In the genomic region with DNA sequence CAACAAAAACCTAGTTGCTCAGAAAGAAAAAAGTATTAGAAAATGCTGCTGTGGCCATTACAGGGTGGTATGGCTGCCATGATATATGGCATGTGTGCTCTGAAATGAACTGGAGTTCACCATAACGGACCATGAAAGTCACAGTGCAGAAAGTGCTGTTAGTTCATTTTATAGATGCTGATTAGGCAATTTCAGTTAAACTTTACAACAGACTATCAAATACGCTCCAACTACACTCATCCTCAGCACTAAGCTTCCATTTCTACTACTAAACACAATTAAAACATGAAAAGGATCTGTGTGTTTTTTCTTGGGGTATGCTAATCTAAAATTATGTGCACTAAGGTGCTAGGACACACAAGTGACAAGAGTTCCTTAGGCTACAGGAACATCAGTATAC, we compare ENCODE assay signal across 8 mouse cellular contexts.
DNase-seq lines count a peak whose midpoint lies in the region; ATAC-seq and TF ChIP-seq lines count a peak whose summit lies in the region.

No protein-coding gene starts in this region.

- no peaks in the 10 kb centered on the region for H3K36me3 ChIP-seq in heart, postnatal 0 days (replicated peaks; ENCODE audit: control insufficient read depth, insufficient read depth, low read length)
- peaks cover 4% of the 10 kb centered on the region for H3K36me3 ChIP-seq in heart, adult 2 months (ENCODE audit: control insufficient read depth, insufficient read depth, low read length)
- H3K36me3 ChIP-seq in hindbrain, embryonic 16.5 days (ENCODE audit: control insufficient read depth, insufficient read depth, low read length): no peaks in the 10 kb centered on the region
- no peaks in the 10 kb centered on the region for H3K36me3 ChIP-seq in midbrain, embryonic 14.5 days (ENCODE audit: control insufficient read depth, insufficient read depth, low read length)

- TF ChIP-seq POLR2A in heart, adult 2 months (IDR thresholded peaks at IDR 0.05; ENCODE audit: insufficient read depth, low read depth, low read length): no peak
- no peak for TF ChIP-seq POLR2A in bone marrow macrophage, adult 2 months (IDR thresholded peaks at IDR 0.05; ENCODE audit: borderline replicate concordance, low read depth, low read length)

- peak overlapping the region; percentile 97 for H3K4me2 ChIP-seq in heart, postnatal 0 days (ENCODE audit: low read depth, low read length)
- H3K4me2 ChIP-seq in hindbrain, embryonic 16.5 days (ENCODE audit: low read length): peak overlapping the region; percentile 85
- H3K4me2 ChIP-seq in midbrain, embryonic 14.5 days (ENCODE audit: low read length): peak overlapping the region; percentile 73

- no peak for TF ChIP-seq CTCF in heart, postnatal 0 days (IDR thresholded peaks at IDR 0.05; ENCODE audit: low read depth)
- TF ChIP-seq CTCF in heart, adult 2 months (IDR thresholded peaks at IDR 0.05): no peak
- TF ChIP-seq CTCF in bone marrow macrophage, adult 2 months (IDR thresholded peaks at IDR 0.05; ENCODE audit: low read depth, low read length): no peak

- H3K27me3 ChIP-seq in heart, postnatal 0 days (ENCODE audit: control insufficient read depth, insufficient read depth, low read length): no peaks in the 10 kb centered on the region
- no peaks in the 10 kb centered on the region for H3K27me3 ChIP-seq in heart, adult 2 months (ENCODE audit: control insufficient read depth, insufficient read depth, low read length)
- no peaks in the 10 kb centered on the region for H3K27me3 ChIP-seq in hindbrain, embryonic 16.5 days (replicated peaks; ENCODE audit: control insufficient read depth, insufficient read depth, low read length)
- H3K27me3 ChIP-seq in midbrain, embryonic 14.5 days (ENCODE audit: control insufficient read depth, insufficient read depth, low read length): no peaks in the 10 kb centered on the region

- TF ChIP-seq EP300 in heart, postnatal 0 days (IDR thresholded peaks at IDR 0.05; ENCODE audit: low read depth): no peak
- no peak for TF ChIP-seq EP300 in heart, adult 2 months (IDR thresholded peaks at IDR 0.05; ENCODE audit: insufficient read depth, low read depth, low read length)

- no peak overlapping the region for H3K27ac ChIP-seq in heart, postnatal 0 days (ENCODE audit: low read depth)
- H3K27ac ChIP-seq in heart, adult 2 months: no peak overlapping the region
- H3K27ac ChIP-seq in bone marrow macrophage, adult 2 months (ENCODE audit: insufficient read depth, low read depth, low read length): no peak overlapping the region
- no peak overlapping the region for H3K27ac ChIP-seq in hindbrain, embryonic 16.5 days (ENCODE audit: low read depth, low read length)
- H3K27ac ChIP-seq in midbrain, embryonic 14.5 days (replicated peaks; ENCODE audit: low read depth, low read length): no peak overlapping the region

- H3K9me3 ChIP-seq in heart, postnatal 0 days (replicated peaks; ENCODE audit: control insufficient read depth, low read length): no peaks in the 10 kb centered on the region
- no peaks in the 10 kb centered on the region for H3K9me3 ChIP-seq in hindbrain, embryonic 16.5 days (ENCODE audit: control insufficient read depth, low read length)
- no peaks in the 10 kb centered on the region for H3K9me3 ChIP-seq in midbrain, embryonic 14.5 days (ENCODE audit: control insufficient read depth, low read length)

- peak overlapping the region; percentile 98 for H3K4me3 ChIP-seq in heart, postnatal 0 days (ENCODE audit: low read depth, low read length)
- H3K4me3 ChIP-seq in heart, adult 2 months: no peak overlapping the region
- H3K4me3 ChIP-seq in bone marrow macrophage, adult 2 months (ENCODE audit: insufficient read depth, low read length): peak overlapping the region; percentile 85
- H3K4me3 ChIP-seq in hindbrain, embryonic 16.5 days (ENCODE audit: low read length): peak overlapping the region; percentile 81
- peak overlapping the region; percentile 88 for H3K4me3 ChIP-seq in midbrain, embryonic 14.5 days (replicated peaks; ENCODE audit: low read depth, low read length)

- DNase-seq in heart, postnatal 0 days (ENCODE audit: low spot score): no peak
- DNase-seq in heart, adult 2 months: no peak
- no peak for DNase-seq in midbrain, embryonic 14.5 days
- DNase-seq in right cerebral cortex, postnatal 4 days: no peak
- no peak for DNase-seq in lung, postnatal 10 days

- 71% methylated on average over 2 of the region's 2 CpGs for WGBS in heart, postnatal 0 days
- whole genome bisulfite sequencing in heart, adult 2 months: 73% methylated on average over 2 of the region's 2 CpGs
- WGBS in hindbrain, embryonic 16.5 days: 49% methylated on average over 2 of the region's 2 CpGs
- 61% methylated on average over 2 of the region's 2 CpGs for WGBS in midbrain, embryonic 14.5 days

- peaks cover 15% of the 10 kb centered on the region; the same call in 1 of the 2 replicates for H3K4me1 ChIP-seq in heart, postnatal 0 days (ENCODE audit: control insufficient read depth, insufficient read depth)
- H3K4me1 ChIP-seq in heart, adult 2 months (ENCODE audit: control insufficient read depth, insufficient read depth, low read length): peaks cover 4% of the 10 kb centered on the region
- H3K4me1 ChIP-seq in bone marrow macrophage, adult 2 months (ENCODE audit: control insufficient read depth, insufficient read depth, low read length): peaks cover 19% of the 10 kb centered on the region
- H3K4me1 ChIP-seq in hindbrain, embryonic 16.5 days (ENCODE audit: control insufficient read depth, insufficient read depth, low read depth, low read length): peaks cover 12% of the 10 kb centered on the region
- peaks cover 15% of the 10 kb centered on the region for H3K4me1 ChIP-seq in midbrain, embryonic 14.5 days (ENCODE audit: control insufficient read depth, insufficient read depth, low read length)

- ATAC-seq in heart, postnatal 0 days (ENCODE audit: insufficient read depth, low read depth): no peak
- no peak for ATAC-seq in hindbrain, embryonic 16.5 days
- no peak for ATAC-seq in midbrain, embryonic 14.5 days (ENCODE audit: low FRiP score, low TSS enrichment)
- ATAC-seq in cerebellum, adult (ENCODE audit: insufficient number of reproducible peaks, low FRiP score, low TSS enrichment): no peak

- peak overlapping the region; percentile 90 for H3K9ac ChIP-seq in heart, postnatal 0 days (replicated peaks; ENCODE audit: low read depth, low read length)
- no peak overlapping the region for H3K9ac ChIP-seq in heart, adult 2 months (ENCODE audit: low read depth, low read length)
- no peak overlapping the region for H3K9ac ChIP-seq in hindbrain, embryonic 16.5 days (ENCODE audit: low read depth, low read length)
- H3K9ac ChIP-seq in midbrain, embryonic 14.5 days (replicated peaks; ENCODE audit: low read length): no peak overlapping the region

- H3K79me2 ChIP-seq in heart, adult 2 months (replicated peaks; ENCODE audit: control insufficient read depth, insufficient read depth, low read length): no peaks in the 10 kb centered on the region

- intact Hi-C loops in heart, adult 2 months (cut with DNase I): loop anchor here (5.0 kb wide), 1 partner anchor 61 kb away; no protein-coding TSS in a partner anchor
